Mouse (Mus musculus) G1E-ER4 (cell line): ENCODE results near the gene Msx1. TPM values are rescaled to one million over a fixed set of nuclear protein-coding genes. Genes with fewer than 3 reads are reported as not detected.

ENCODE experiments used
- GATA1 ChIP-seq: IDR thresholded peaks from one replicate; pipeline ENCODE4 v1.8.0; 2012; ENCODE audit warnings: low read length, inconsistent platforms
- polyA plus RNA-seq: library from polyadenylated mRNA; stranded (reverse); fragments of >175 nt; gene quantifications from 2 replicates; pipeline ENCODE4 v1.2.3, GENCODE M21; 2012

Gene Msx1
- polyA plus RNA-seq, 1 experiment, result not detected

DNA sequence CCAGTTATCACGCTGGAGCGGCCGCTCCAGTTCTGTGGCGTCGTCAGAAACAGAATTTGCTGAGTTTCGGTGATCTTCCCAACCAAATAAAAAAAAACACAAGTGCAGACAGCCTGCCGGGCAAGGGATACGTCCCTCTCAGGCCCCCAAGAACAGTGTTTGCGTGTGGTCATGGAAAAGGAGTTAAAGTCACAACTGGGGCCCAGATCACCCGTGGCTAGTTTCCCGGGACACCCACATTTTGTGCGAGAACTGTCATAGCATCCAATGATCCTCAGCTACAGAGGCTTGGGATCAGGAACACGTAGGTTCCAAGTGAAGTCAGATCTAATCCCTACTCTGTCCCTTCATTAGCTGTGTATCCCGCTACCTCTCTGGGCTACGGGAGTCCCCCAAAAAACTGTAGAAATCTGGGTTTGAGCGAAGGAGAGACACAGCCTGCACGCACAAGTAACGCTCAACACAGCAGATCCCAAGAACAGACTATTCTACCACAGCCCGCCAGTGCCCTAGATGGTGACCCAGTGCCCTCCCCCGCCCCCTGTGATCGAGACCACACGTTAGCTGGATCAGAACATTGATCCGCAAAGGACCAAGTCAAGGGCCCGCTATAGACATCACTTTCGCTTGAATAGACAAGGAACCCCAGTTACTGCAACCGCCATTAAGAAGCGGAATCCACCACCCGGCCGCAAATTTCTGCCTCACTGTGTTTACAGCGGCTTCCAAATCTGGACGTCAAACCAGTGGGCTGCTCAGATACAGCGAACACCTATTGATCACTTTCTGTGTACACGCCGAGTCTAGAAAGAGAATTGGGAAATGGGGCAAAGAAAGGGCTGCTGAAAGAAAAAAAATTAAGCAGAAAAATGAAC, 6.5 kb downstream of the Msx1 start:
- no peak for TF ChIP-seq GATA1

DNA sequence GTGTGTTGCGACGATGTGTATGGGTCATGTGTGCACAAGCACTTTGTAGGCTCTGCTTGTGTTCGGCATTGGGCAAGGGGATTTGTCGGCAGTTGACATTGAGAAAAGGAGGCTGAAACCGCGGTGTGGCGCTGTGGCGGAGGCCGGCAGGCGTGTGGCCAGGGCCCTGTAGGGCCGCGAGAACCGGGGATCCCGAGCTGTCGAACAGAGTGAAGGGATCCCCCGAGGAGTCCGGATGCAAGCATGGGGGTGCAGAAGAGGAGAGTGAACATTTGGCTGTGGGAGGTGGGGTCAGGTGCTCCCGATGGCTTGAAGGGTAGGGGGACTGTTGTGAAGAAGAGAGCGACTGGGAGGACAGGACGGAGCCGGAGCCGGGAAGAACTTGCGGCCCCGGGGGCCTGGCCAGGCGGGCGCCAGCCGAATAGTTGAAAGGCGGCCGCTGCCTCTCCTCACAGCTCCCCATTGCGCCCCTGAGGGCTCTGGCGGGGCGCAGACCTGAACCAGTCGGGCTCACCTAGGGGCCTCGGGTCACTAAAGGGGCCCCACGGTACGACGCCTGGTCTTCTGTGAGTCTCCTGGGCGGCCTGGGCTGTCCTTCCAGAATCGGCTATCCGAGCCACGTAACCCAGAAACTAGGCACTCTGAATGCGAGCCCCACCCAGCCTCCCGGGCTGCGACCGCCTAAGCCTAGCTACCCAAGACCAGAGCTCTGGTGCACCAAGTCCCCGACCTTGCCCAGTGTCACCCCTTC, 7.3 kb downstream of the Msx1 start:
- no peak for TF ChIP-seq GATA1

DNA sequence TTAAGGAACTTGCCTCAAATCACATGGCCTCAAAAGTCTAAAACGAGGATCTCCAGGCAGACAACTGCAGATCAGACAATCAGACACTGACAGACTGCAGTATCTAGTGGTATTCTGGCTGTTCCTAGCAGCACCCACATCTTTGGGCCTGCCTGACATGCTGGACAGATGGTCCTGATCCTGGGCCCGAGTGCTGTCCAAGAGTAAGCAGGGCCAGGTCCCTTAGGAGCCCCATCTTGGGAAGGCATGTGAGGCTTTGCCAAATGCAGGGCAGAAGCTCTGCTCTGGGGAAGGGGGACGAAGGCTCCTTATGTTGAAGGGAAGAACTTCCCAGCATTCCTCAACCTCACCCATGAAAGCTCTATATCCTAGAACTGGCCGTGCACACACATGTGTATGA, 8.5 kb downstream of the Msx1 start:
- TF ChIP-seq GATA1, result no peak

DNA sequence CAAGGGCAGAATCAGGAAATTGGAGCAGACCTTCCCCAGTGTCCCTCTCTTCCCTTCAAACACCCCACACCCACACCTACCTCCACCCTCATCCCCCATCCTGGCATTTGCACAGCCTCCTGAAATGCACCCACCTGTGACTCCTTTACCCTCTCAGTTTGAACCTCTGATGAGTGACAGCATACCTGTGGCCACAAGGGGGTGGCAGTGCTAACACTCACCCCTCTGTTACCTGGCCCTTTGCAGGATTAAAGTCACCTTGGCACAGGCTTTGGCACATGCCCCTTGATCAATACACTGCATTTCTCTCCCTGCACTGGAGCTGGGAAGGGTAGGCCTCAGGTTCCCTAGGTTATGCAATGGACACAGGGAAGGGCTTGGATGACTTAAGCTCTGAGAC, 10.2 kb downstream of the Msx1 start:
- no peak for TF ChIP-seq GATA1

DNA sequence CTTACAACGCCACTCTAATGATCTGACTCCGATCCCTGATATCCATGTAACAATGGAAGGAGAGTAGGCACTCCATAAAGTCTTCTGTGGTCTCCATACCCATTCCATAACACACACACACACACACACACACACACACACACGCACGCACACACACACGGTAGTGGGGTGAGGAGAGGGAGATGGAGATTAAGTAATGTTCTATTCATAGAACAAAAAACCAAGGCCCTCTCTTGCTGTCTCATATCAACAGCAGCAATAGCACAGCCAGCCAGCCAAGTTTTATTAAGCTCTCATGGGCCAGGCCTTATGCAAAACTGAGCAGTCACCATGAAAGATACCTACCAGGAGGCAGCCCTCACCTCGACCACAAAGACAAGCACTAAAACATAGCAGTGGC, 19.1 kb downstream of the Msx1 start:
- TF ChIP-seq GATA1, result no peak

DNA sequence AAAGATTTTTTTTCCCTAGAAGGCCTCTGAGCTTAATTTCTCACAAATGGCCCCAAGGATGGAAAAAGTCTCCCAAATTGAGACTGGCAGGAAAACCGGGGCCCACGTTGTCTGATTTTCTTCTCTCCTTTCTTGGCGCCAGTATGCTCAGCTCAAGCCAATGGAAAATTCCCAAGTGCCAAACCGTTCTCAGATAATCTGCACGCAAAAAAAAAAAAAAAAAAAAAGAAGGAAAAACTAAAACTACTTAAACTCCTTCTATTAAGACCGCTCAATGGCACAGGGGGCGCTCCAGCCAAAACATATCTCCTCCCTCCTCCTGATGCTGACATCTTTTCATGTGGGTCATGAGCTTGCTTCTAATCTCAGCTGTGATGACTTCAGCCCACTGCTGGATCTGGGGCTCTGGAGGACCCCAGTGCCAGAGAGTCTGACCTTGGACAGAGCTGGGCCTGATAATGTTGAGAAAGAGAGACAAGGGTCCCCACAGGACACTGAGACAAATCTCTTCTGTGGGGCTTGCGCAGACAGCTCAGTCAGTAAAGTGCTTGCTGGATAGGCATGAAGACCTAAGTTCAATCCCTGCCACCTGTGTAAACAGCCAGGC, 19.8 kb downstream of the Msx1 start:
- no peak for TF ChIP-seq GATA1

DNA sequence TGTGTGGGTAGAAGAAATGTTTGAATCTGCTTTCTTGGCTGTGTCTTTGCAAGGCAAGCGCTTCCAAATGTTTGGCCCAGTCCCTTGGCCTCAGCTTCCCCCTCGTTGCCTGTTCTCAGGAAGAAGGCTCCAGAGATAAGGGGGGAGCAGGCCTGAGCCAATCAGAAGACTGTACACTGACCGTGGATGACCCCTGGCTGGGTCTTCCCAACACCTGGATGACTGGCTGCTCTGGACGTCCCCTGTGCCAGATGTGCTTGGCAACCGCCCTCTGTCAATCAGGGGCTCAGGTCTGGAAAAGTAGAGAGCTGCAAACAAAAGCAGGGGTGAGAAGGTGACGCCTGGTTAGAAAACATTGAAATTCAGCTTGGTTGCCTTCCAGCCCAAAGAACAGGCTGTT, 27.1 kb downstream of the Msx1 start:
- TF ChIP-seq GATA1, result no peak

DNA sequence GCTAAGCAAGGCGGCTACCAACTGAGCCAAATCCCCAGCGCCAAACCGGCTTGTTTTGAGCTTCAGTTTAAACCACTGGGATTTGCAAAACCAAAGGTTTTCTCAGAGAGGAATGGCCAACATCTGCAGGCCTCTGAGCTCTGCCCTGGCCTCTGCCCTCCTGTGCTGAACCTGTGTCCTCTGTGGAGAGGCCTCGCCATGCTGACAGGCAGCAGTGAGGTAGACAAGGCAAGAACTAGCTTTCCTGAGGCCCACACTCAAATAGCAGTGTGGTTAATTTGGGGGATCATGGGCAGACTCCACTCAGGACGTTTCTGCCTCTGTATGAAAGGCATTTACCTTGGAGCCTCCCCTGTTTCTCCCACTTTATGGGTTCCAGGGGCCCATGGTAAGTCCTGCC, 27.6 kb downstream of the Msx1 start:
- TF ChIP-seq GATA1, result no peak

DNA sequence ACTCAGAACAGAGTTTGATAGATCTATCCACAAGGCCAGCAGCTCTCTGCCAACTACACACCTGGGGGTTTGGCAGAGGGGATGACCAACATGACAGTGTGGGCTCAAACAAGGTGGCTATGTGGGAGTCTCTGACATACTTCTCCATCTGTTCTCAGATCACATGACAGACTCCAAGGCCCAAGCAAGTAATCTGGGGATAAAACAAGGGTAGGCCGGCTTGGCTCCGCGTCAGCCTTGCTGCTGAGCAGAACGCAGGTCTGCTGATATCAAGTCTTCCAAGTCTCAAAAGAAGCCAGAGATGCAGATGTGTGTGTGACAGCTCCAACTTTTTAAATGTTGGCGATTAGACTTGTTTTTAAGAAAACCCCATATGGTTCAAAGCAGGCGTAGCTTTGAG, 28.7 kb downstream of the Msx1 start:
- TF ChIP-seq GATA1, result no peak

DNA sequence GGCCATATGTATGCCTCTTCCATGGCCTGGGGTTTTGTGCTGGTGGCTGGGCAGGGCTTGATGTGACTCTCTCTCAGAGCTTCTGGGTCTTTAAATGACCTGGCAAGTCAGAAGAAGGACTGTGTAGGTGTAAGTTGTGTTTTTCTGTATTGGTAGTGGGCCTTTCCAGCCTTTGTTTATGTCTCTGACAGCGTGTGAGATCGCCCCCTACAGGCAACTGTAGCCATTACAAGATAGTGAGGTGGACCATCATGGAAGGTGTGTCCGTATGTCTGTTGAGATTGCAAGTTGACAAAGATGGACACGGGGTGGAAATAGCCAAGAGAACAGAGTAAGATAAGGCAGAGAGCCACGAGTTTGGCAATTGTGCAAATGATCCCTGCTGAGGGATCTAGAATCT, 32.2 kb downstream of the Msx1 start:
- TF ChIP-seq GATA1, result no peak

DNA sequence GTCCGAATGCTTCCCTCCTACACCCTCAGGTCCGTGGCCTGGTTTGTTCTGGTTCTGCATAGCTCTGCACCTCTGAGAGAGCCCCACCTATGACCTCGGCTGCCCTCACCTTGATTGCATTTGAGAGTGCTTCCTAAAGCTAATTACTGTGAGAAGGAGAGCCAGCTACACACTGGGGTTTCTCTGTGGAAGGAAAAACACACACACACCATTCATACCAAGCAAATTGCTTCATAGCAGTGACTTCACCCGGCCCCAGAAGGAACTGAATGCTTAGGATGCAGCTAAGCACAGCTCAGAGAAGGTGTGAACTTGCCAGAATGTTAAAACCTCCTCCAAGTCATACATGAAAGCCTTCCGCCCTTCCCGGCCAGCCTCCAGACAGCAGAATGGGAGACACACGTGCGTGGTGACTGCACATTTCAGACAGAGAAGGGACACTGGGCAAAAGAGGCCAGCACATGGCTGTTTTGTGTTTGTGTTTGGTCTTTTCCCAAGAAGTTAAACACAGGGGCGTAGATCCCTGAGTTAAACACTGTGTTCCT, 39.5 kb downstream of the Msx1 start:
- no peak for TF ChIP-seq GATA1

DNA sequence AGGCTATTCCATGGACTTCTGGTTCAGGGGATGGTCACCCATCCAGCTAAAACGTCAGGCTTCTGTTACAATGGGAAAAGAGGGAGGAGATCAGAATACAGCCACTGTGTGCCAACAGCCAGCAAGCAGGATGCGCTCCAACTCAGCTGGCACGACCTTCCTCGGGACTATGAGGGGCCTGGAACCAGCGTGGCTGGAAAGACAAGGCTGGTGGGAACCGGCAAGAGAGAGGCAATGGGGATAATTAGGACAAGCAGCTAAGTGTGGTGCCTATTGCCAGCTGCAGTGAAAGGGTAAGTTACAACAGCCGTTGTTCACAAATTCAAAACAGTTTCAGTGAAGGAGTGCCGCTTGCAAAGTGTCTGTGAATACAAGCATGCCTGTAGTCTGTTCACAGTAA, 41.1 kb downstream of the Msx1 start:
- TF ChIP-seq GATA1, result no peak

DNA sequence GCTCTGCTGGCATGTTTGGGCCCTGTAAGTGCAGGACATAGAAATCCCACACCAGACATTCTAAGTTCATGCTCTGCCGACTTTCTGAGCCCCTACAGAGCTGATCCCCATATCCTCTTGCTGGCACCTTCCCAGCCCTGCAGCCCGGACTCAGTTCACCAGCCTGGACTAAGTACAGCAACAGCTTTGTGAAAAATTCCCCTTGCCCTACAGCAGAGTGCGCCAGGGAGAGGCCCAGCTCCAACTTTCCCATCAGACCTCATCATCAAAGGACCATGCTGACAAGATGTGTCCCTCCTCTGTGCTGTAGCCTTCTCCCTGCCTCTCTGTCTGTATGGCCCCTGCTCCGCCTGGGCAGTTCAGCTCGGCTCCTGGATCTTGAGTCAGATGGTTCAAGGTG, 48.7 kb downstream of the Msx1 start:
- no peak for TF ChIP-seq GATA1

DNA sequence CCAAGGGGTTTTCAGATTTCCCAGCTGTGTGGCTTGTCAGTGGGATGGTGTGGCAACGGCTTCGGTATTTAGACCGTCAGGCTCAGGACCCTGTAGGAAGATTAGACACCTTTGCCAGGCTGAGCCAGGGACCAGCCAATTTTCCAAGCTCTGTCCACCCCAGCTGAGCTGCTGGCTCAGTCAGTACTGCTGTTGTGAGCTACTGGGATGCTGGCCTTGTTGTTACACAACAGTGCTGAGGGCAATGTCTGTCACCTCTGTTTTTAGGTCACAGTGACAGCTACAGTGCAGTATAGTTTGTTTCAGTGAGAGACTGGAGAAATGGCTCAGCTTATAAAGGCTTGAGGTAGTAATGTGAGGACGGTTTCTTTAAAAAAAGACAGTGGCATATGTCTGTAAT, 50.4 kb downstream of the Msx1 start:
- no peak for TF ChIP-seq GATA1

DNA sequence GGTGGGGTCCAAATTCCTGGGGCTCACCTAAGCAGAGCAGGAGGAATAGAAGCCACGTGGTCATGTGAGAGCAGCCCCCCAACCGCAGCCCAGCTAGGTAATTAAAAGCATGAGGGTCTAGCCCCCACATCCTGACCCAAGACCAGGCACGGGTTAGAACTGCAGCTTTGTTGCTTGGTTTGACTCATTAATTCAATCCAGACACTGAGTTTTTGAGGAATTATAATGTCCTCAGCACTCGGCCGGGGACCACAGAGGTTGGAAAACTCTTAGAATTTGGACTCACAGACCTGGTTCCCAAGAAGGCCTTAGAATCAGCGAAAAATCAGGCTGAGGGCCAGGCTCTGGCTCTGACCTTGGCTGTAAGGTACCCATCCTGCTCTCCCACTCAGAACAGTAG, 53.5 kb downstream of the Msx1 start:
- TF ChIP-seq GATA1, result no peak

Other genes with a start within 250 kb of the Msx1 start
- not detected in 2 replicates for gene Stk32b, start 107.4 kb downstream of the Msx1 start, polyA plus RNA-seq
- gene Cytl1, start 89.1 kb downstream of the Msx1 start, polyA plus RNA-seq, result not detected in 2 replicates
- gene Stx18, start 214.2 kb upstream of the Msx1 start, polyA plus RNA-seq, result 19.6 and 19.7 TPM in 2 replicates